Mouse (Mus musculus): ENCODE measurements around the gene Map4k5.

DNA sequence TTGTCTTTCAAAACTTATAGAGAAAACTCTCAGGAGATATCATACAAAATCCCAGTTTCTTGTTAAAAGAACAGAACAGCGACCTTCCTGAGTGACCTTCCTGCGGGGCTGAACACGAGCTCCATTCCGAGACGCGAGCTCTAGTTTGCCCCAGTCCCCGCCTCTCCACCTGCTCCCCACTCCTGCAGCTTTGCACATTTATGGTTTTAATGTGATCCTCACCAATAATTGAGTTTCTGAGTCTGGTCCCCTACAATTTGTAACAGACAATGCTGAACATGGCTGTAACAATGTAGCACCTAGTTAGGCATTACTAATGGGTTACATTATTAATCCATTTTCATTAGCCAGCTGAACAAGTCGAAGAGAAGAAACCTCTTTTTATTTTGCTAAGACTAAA, 111.5 kb downstream of the Map4k5 start:
- TF ChIP-seq POLR2A (IDR thresholded peaks at IDR 0.05; ENCODE audit: insufficient read depth, low read length) (no peak), EP300 (IDR thresholded peaks at IDR 0.05; ENCODE audit: insufficient read depth, low read depth, low read length) (no peak)

Measured in ES-Bruce4 (cell line).